Mouse (Mus musculus): ENCODE measurements at regions not wholly inside any gene's neighbourhood (a gene's known extent, or its start where the extent isn't known, plus 50 kb on each side); places are given as distances from the start of the nearest gene placed in this dataset.
A peak's percentile ranks its signal among the peaks of the same experiment; 100 is the strongest.

DNA sequence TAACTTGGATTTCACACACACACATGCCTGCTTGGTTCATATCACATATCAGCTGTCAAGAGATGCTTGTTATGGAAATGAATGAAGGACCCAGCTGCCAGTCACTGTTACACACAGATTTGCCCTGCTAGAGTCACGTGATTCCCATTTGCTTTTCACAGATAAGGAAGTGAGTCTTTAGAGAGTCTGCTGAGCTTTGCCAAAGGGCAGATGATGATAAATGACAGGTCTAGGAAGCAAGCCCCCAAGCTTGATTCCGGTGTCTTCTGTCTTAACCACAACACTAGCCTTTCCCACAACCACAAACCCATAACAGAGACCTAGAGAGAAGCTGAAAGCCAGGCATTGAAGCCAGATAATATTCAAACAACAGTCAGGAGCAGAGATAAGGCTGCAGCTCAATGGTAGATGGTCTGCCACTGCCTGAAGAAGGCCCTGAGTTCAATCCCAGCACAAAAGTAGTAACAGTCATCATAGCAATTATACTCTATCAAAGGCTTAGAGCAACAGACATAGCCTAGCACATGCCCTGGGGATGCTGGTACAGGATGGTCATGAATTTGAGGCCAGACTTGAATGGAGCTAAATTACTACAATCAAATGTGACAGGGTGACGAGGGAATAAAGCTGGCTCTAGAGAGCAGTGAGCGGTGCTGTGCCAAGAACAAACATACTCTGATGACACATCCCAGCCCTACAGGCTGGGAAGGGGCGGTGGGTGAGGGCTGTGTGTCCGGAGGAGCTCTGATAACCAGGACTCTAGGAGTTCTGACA is 89.0 kb upstream of the H2afz start:
- no peaks in the 10 kb centered on the region for H3K36me3 ChIP-seq
- ATAC-seq (ENCODE audit: insufficient number of reproducible peaks, low FRiP score, low TSS enrichment, low read depth) = no peak
- no peaks in the 10 kb centered on the region for H3K9me3 ChIP-seq
- H3K9ac ChIP-seq = no peak overlapping the region
- peaks cover 19% of the 10 kb centered on the region for H3K27me3 ChIP-seq
- peaks cover 6% of the 10 kb centered on the region; the same call in 1 of the 2 replicates for H3K4me1 ChIP-seq
- no peak overlapping the region for H3K4me2 ChIP-seq
- H3K4me3 ChIP-seq = no peak overlapping the region
- no peak overlapping the region for H3K27ac ChIP-seq
- 70% methylated on average over 6 of the region's 6 CpGs for WGBS

DNA sequence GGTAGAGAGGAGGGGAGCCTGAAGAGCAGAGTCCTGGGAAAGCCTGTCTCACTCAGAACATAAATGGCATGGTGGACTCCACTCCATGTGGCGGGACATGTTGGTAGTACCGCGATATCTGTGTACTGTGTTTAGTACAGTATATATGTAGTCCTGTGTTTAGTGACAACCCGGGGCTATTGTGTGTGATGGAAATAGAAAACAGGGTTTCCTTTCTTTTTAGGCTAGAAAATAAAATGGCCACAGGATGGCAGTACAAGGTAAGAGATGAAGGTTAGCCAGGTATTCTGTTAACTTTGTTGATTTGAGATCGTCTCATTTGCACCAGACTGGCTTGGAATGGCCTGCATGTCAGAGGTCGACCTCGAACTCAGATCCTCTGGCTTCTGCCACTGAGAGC is 86.2 kb upstream of the H2afz start:
- WGBS = 42% methylated on average over 7 of the region's 7 CpGs
- Histone ChIP-seq H3K4me2 (no peak overlapping the region), H3K9me3 (no peaks in the 10 kb centered on the region), H3K27me3 (peaks cover 21% of the 10 kb centered on the region), H3K9ac (no peak overlapping the region), H3K27ac (no peak overlapping the region), H3K4me3 (no peak overlapping the region), H3K4me1 (peaks cover 9% of the 10 kb centered on the region; the same call in 1 of the 2 replicates), H3K36me3 (no peaks in the 10 kb centered on the region)
- ATAC-seq (ENCODE audit: insufficient number of reproducible peaks, low FRiP score, low TSS enrichment, low read depth) = no peak

DNA sequence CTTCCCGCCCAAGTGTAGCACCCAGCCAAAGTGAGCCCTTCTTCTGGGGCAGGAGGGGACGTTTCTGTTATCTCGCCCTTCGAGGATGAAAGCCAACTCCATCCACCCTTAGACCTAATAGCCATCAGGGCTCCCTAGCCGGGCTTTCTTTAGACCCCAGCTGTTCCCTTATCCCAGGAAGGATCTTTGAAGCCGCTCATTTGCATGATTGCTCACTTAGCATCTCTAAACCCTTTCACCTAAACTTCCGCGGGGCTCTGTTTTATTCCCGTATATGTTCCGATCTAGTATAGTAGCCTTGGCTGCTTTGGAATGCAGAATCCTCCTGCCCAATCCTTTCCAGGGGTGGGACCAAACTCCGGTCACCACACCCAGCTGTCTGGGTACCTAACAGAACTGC is 84.3 kb upstream of the H2afz start:
- ATAC-seq (ENCODE audit: insufficient number of reproducible peaks, low FRiP score, low TSS enrichment, low read depth) = no peak
- no peak overlapping the region for H3K9ac ChIP-seq
- 3% methylated on average over 11 of the region's 11 CpGs for WGBS
- H3K4me3 ChIP-seq = no peak overlapping the region
- no peaks in the 10 kb centered on the region for H3K36me3 ChIP-seq
- peaks cover 21% of the 10 kb centered on the region for H3K27me3 ChIP-seq
- no peaks in the 10 kb centered on the region for H3K9me3 ChIP-seq
- no peak overlapping the region for H3K27ac ChIP-seq
- H3K4me2 ChIP-seq = peak overlapping the region; percentile 17; the same call in 1 of the 2 replicates
- peaks cover 12% of the 10 kb centered on the region; the same call in 1 of the 2 replicates for H3K4me1 ChIP-seq

DNA sequence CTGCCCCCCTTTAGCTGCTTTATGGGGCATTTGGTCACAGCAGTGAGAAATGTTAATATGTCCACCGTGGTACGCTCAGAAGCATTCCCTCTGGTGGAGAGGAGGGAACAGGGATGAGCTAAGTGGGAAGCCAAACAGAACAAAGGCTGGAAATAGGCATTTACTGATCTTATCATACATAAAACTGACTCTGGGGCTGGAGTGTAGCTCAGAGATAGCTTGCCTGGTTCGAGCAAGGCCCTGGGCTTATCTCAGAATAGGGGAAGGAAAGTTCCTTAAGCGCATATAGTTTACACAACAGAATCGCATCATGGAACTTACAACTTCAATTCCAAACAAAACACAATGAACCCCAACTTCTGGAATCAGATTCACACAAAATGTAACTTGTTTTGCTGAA is 81.5 kb upstream of the H2afz start:
- no peak overlapping the region for H3K4me2 ChIP-seq
- peaks cover 21% of the 10 kb centered on the region for H3K27me3 ChIP-seq
- peaks cover 15% of the 10 kb centered on the region; the same call in 1 of the 2 replicates for H3K4me1 ChIP-seq
- 77% methylated on average over 5 of the region's 5 CpGs for WGBS
- no peaks in the 10 kb centered on the region for H3K36me3 ChIP-seq
- no peaks in the 10 kb centered on the region for H3K9me3 ChIP-seq
- H3K27ac ChIP-seq = no peak overlapping the region
- ATAC-seq (ENCODE audit: insufficient number of reproducible peaks, low FRiP score, low TSS enrichment, low read depth) = no peak
- H3K4me3 ChIP-seq = no peak overlapping the region
- no peak overlapping the region for H3K9ac ChIP-seq

DNA sequence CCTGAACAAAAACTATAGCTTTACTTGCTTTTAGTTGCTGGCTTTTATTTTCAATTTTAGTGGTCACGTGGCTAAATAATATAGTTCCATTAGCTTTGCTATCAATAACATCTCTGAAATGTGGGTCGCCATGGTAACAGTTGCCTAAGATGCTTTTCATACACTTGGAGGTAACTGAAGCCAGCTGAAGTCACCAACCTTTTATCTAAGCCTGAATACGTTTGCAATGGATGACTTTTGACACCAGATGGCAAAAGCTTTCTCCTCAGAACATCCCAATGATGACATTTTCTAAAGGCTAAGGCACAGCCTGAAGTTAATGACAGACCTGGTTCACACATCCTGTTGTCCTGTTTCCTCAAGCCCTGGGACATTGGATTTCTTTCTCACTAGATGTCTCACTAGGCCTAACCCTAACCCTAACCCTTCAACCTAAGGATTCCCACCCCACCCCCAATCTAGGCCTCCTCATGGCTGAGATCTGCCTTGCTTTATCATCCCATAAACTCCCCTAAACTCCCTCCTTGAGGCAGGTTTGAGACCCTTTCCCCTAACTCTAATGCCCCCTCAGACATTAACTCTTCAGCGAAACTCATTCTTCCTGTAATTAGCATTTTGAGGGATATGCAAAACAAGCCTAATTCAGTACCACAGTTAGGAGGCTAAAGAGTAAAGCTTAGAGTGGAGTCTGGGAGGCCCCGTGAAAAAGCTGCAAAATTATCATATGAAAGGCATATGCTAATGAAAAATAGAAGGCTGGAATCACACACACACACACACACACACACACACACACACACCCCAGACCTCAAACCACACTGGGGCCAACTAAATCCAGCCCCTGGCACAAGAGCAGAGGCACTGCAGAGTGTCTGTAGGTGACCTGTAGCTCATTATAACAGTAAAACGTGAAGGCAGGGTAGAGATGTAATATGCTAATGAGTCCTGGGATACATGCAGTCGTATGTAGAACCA is 80.1 kb upstream of the H2afz start:
- Histone ChIP-seq H3K4me3 (no peak overlapping the region), H3K4me1 (peaks cover 15% of the 10 kb centered on the region; the same call in 1 of the 2 replicates), H3K9me3 (no peaks in the 10 kb centered on the region), H3K4me2 (no peak overlapping the region), H3K36me3 (no peaks in the 10 kb centered on the region), H3K27me3 (peaks cover 12% of the 10 kb centered on the region), H3K9ac (no peak overlapping the region), H3K27ac (no peak overlapping the region)
- WGBS = 40% methylated on average over 7 of the region's 7 CpGs
- ATAC-seq (ENCODE audit: insufficient number of reproducible peaks, low FRiP score, low TSS enrichment, low read depth) = no peak

DNA sequence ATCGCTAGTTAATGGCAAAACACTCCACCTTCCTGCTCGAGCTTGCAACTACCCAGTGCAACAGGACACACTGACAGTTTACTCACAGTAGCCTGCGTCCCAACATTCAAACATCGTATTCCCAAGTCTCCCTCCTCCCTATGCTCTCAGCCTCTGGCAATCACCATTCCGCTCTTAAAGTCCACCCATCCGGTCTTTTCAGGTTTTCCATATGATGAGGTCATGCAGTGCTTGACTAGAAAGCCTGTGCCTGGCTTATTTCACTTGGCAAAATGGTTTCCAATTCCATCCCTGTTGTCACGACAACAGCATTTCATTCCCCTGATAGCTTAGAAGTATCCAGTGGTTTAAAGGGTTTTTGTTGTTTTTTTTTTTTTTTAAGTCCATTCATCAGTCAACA is 79.1 kb upstream of the H2afz start:
- Histone ChIP-seq H3K9ac (no peak overlapping the region), H3K4me2 (no peak overlapping the region), H3K36me3 (no peaks in the 10 kb centered on the region), H3K9me3 (no peaks in the 10 kb centered on the region), H3K27ac (no peak overlapping the region), H3K27me3 (peaks cover 3% of the 10 kb centered on the region; the same call in 1 of the 2 replicates), H3K4me3 (no peak overlapping the region), H3K4me1 (peaks cover 9% of the 10 kb centered on the region; the same call in 1 of the 2 replicates)
- ATAC-seq (ENCODE audit: insufficient number of reproducible peaks, low FRiP score, low TSS enrichment, low read depth) = no peak
- 49% methylated on average over 7 of the region's 7 CpGs for WGBS

DNA sequence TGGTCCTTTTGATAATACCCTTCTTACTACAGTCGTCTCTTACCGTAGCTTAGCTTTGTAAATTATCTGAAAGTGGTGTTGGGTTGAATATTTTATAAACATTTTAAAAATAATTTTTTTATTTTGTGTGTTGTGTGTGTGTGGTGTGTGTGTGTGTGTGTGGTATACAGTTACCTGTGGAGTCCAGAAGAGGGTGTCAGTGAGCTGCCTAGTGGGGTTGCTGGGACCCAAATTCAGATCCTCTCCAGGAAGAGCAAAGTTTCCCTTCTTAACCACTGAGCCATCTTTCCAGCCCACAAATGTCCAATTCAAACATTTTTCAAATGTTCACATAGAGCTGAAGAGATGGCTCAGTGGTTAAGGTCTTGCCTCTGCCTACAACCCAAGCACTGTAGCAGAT is 78.4 kb upstream of the H2afz start:
- no peaks in the 10 kb centered on the region for H3K9me3 ChIP-seq
- H3K27ac ChIP-seq = no peak overlapping the region
- H3K9ac ChIP-seq = no peak overlapping the region
- H3K4me3 ChIP-seq = no peak overlapping the region
- no peak overlapping the region for H3K4me2 ChIP-seq
- no peak for ATAC-seq (ENCODE audit: insufficient number of reproducible peaks, low FRiP score, low TSS enrichment, low read depth)
- 0 out of 2 replicates have a peak, but pooled peaks cover 6% of the 10 kb centered on the region for H3K4me1 ChIP-seq
- no peaks in the 10 kb centered on the region for H3K27me3 ChIP-seq
- WGBS = 91% methylated on average over 2 of the region's 2 CpGs
- no peaks in the 10 kb centered on the region for H3K36me3 ChIP-seq

DNA sequence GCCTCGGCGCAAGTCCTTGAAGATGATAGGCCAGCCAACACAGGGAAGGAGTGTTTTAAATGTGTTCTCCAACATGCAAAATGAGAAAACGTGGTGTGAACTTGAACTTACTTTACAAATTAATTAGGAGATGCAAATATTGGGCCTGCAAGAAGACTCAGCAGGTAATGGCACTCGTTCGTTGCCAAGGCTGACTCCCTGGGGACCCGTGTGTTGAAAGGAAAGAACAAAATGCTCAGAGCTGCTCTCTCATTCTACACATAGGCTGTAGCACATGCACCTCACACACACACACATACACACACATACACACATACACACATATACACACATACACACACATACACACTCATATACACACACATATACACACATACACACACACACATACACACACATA is 74.6 kb upstream of the H2afz start:
- no peak overlapping the region for H3K9ac ChIP-seq
- no peak for ATAC-seq (ENCODE audit: insufficient number of reproducible peaks, low FRiP score, low TSS enrichment, low read depth)
- WGBS = 67% methylated on average over 6 of the region's 6 CpGs
- H3K27me3 ChIP-seq = no peaks in the 10 kb centered on the region
- H3K4me1 ChIP-seq = 0 out of 2 replicates have a peak, but pooled peaks cover 6% of the 10 kb centered on the region
- H3K4me3 ChIP-seq = no peak overlapping the region
- no peak overlapping the region for H3K27ac ChIP-seq
- H3K36me3 ChIP-seq = no peaks in the 10 kb centered on the region
- no peaks in the 10 kb centered on the region for H3K9me3 ChIP-seq
- H3K4me2 ChIP-seq = no peak overlapping the region

DNA sequence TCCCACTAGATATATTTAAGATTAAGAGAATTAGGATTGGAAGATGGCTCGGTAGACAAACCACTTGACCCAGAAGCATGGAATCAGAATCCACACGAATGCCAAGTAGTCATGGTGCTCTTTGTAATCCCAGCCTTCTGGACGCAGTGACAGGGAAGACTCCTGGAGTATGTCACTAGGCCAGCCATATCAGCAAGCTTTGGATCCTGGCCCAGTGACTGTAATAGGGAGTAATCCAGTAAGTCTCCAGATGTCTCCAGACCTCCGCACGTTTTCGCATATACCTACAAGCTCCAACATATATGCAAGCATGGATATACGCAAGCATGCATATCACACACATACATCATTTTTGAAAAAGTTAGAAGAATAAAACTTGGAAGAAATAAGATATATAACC is 73.9 kb upstream of the H2afz start:
- no peak overlapping the region for H3K4me2 ChIP-seq
- no peak overlapping the region for H3K9ac ChIP-seq
- ATAC-seq (ENCODE audit: insufficient number of reproducible peaks, low FRiP score, low TSS enrichment, low read depth) = no peak
- H3K36me3 ChIP-seq = no peaks in the 10 kb centered on the region
- H3K9me3 ChIP-seq = no peaks in the 10 kb centered on the region
- H3K27me3 ChIP-seq = no peaks in the 10 kb centered on the region
- H3K27ac ChIP-seq = no peak overlapping the region
- no peaks in the 10 kb centered on the region for H3K4me1 ChIP-seq
- no peak overlapping the region for H3K4me3 ChIP-seq
- 87% methylated on average over 7 of the region's 7 CpGs for WGBS

DNA sequence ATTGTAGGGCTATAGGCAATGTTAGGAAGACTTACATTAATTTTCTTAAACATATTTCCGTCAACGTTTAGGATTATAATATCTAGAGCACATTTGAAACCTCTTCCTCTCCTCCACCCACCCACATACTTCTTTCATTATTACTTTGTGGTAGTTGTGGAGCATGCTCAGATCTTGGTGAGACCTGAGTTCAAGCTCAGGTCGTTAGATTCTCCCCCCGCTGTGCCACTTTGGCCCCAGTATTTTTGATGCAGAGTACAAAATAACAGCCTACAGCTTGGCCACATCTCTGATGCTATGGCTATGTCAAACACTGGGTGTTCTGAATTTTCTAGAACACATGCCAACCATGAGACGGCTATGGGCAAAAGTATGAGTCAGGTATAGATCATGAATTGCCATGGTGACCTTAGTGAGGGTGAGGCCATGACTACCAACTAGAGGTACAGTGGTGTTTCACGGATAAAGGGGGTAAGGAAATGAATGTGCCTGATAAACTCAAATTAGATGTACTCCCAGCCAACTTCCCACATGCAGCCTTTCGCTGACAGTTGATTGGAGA is 68.5 kb upstream of the H2afz start:
- Histone ChIP-seq H3K4me3 (no peak overlapping the region), H3K27ac (no peak overlapping the region), H3K27me3 (no peaks in the 10 kb centered on the region), H3K9ac (no peak overlapping the region), H3K36me3 (no peaks in the 10 kb centered on the region), H3K9me3 (no peaks in the 10 kb centered on the region), H3K4me1 (no peaks in the 10 kb centered on the region), H3K4me2 (no peak overlapping the region)
- no peak for ATAC-seq (ENCODE audit: insufficient number of reproducible peaks, low FRiP score, low TSS enrichment, low read depth)
- WGBS = 80% methylated on average over 7 of the region's 7 CpGs

DNA sequence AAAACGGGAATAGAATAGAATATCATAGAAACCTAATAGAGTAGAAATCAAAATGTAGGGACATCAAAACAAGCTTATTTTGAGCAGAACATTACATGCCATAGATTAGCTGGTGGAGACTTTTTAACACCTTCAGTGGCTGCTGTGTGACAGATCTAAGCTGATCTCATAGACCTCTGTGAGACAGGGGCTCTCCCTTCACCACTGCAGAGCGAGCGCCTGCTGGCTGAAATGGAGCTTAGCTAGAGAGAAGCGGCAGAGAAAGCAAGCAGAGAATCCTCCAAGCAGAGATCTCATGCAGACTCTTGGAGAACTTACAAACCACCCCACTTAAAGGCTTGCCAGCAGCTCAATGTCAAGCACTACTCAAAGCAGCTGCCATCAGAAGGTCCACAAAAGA is 65.5 kb upstream of the H2afz start:
- no peak overlapping the region for H3K9ac ChIP-seq
- H3K4me3 ChIP-seq = no peak overlapping the region
- 80% methylated on average over 4 of the region's 4 CpGs for WGBS
- no peaks in the 10 kb centered on the region for H3K36me3 ChIP-seq
- ATAC-seq (ENCODE audit: insufficient number of reproducible peaks, low FRiP score, low TSS enrichment, low read depth) = no peak
- H3K4me2 ChIP-seq = no peak overlapping the region
- no peaks in the 10 kb centered on the region for H3K27me3 ChIP-seq
- H3K9me3 ChIP-seq = no peaks in the 10 kb centered on the region
- no peaks in the 10 kb centered on the region for H3K4me1 ChIP-seq
- H3K27ac ChIP-seq = no peak overlapping the region

All from limb, embryonic 15.5 days (tissue).